Mouse (Mus musculus): Measurements from ENCODE around the gene Optn. TPM values are rescaled to one million over a fixed set of nuclear protein-coding genes. Genes with fewer than 3 reads are reported as not detected.

The Optn gene
- polyA plus RNA-seq, 1 experiment from 2014 or later, result 6.6 TPM

DNA sequence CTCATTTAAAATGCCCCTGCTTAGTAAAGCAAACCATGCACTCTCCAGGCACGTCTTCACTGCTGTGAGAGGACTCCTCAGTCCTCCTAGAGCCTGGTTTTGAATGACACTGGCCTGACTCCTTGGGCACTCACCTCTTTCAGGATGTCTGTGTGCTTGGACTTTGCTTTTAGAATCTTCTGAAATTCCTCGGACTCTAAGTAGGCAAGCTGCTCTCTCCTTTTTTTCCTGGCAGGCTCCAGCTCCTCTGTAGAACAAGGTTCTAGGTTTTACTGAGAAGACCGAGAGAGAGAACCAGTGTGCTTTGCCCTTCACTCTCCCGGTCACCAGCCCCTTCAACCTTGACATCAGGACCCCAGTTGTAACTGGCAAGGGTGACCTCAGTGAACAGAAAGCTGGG lies 69.4 kb downstream of the Optn start:
- 92% methylated on average over 4 of the region's 4 CpGs for WGBS
- no peak overlapping the region for H3K9ac ChIP-seq (replicated peaks)
- 0 out of 2 replicates have a peak, but pooled peaks cover 5% of the 10 kb centered on the region for H3K36me3 ChIP-seq
- H3K27me3 ChIP-seq, result no peaks in the 10 kb centered on the region
- no peaks in the 10 kb centered on the region for H3K4me1 ChIP-seq
- no peaks in the 10 kb centered on the region for H3K9me3 ChIP-seq
- H3K4me2 ChIP-seq (replicated peaks), result no peak overlapping the region
- H3K4me3 ChIP-seq, result no peak overlapping the region
- no peak overlapping the region for H3K27ac ChIP-seq (replicated peaks)
- ATAC-seq (replicated peaks), result no peak

DNA sequence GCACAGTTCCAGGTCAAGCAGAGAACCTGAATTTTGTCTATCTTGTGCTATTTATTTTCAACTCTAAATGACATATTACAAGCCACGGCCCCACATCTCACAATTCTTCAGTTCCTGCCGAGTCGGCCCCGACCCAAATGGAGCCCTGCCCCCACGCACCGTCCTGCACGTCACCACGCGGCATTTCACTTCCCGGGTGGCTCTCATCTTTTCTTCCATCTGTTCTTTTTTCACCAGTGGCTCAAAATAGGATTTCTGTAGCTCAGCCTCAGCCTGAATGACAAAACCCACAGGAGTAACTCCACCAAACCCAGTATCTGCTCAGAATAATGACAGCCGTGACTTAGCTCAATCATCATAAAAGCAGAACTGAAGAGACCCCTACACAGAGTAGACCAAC lies 70.3 kb downstream of the Optn start:
- Histone ChIP-seq H3K4me1 (no peaks in the 10 kb centered on the region), H3K27ac (replicated peaks) (no peak overlapping the region), H3K9ac (replicated peaks) (no peak overlapping the region), H3K27me3 (no peaks in the 10 kb centered on the region), H3K4me3 (no peak overlapping the region), H3K36me3 (0 out of 2 replicates have a peak, but pooled peaks cover 5% of the 10 kb centered on the region), H3K4me2 (replicated peaks) (no peak overlapping the region), H3K9me3 (no peaks in the 10 kb centered on the region)
- 93% methylated on average over 11 of the region's 11 CpGs for WGBS
- no peak for ATAC-seq (replicated peaks)

DNA sequence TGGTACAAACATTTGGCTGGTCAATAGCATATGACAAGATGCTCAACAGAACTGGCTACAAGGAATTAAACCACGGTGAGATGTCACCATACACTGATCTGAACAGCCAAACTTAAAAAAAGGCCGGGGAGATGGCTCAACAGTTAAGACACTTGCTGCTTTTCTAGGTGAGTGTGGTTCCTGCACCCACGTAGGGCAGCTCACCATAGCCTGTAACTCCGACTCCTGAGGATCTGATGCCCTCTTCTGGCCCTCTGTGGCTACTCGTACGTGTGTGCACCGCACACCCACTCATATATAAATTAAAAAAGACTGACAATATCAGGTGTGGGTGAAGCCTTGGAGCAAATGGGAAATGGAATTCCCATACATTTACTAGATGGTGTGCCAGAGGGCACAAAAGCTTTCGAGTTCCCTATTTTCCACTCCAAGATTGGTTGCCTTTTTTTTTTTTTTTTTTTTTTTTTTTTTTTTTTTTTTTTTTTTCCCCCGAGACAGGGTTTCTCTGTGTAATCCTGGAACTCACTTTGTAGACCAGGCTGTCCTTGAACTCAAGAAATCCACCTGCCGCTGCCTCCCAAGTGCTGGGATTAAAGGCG lies 74.9 kb downstream of the Optn start:
- H3K27ac ChIP-seq (replicated peaks), result no peak overlapping the region
- no peaks in the 10 kb centered on the region for H3K9me3 ChIP-seq
- H3K4me2 ChIP-seq (replicated peaks), result no peak overlapping the region
- no peak for ATAC-seq (replicated peaks)
- no peak overlapping the region for H3K4me3 ChIP-seq
- 76% methylated on average over 11 of the region's 11 CpGs for WGBS
- H3K36me3 ChIP-seq, result 0 out of 2 replicates have a peak, but pooled peaks cover 2% of the 10 kb centered on the region
- H3K27me3 ChIP-seq, result no peaks in the 10 kb centered on the region
- no peak overlapping the region for H3K9ac ChIP-seq (replicated peaks)
- no peaks in the 10 kb centered on the region for H3K4me1 ChIP-seq

DNA sequence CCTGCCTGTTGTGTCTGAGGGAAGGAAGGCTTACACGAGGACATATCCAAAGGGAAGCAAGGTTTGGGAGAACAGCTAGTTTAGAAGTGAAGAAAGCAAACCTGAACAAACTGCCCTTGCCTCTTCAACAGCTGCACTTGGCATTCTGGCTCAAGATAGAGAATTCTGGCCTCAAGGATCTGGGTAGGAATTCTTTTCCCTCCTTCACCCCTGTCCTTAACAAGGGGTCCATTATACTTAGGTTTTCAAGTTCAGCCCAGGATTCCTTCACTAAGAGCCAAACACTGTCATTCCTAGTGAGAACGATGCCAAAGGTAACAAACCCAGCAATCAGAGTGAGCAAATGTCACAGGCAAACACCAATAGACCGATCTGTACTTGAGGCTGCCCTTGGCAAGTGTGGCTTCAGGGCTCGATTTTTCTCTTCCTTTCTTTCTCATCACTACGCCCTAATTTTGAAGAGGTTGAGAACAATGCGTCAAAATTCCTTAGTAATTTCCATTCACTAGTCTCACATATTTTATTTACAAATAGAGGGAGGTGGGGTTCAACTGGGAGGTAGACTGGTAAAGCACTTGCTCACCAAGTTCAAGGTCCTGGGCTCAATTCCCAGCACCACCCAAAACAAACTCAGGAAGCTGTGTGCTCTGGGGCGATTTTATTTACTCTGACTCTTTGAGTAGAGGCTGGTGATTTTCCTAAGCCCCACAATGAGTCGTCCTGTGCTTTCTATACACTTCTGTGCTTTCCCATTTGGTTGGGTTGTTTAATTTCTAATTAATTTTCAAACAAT lies 76.3 kb downstream of the Optn start:
- WGBS, result 79% methylated on average over 8 of the region's 8 CpGs
- Histone ChIP-seq H3K9ac (replicated peaks) (no peak overlapping the region), H3K4me3 (no peak overlapping the region), H3K27me3 (no peaks in the 10 kb centered on the region), H3K27ac (replicated peaks) (no peak overlapping the region), H3K9me3 (no peaks in the 10 kb centered on the region), H3K4me2 (replicated peaks) (no peak overlapping the region), H3K4me1 (no peaks in the 10 kb centered on the region), H3K36me3 (no peaks in the 10 kb centered on the region)
- ATAC-seq (replicated peaks), result no peak

DNA sequence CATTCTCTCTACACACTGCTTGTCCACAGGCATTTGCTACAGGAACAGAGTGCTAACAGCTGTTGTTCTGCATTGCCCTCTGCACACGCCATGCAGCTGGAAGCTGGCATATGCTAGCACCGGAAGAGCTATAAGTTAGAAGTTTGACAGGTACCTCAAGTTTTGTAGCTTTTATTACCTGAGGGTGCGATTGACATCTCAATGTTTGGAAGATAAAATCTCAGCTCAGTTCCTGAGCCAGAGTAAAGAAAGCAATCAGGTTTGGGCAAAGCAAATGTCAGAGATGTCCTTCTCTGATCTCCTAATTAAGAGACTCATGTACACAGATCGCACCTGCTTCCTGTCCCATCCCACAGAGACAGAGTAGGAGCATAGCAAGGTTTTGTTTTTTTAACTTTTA lies 77.1 kb downstream of the Optn start:
- WGBS, result 91% methylated on average over 4 of the region's 4 CpGs
- no peak for ATAC-seq (replicated peaks)
- H3K9ac ChIP-seq (replicated peaks), result no peak overlapping the region
- no peak overlapping the region for H3K4me3 ChIP-seq
- H3K36me3 ChIP-seq, result no peaks in the 10 kb centered on the region
- H3K4me1 ChIP-seq, result no peaks in the 10 kb centered on the region
- no peak overlapping the region for H3K4me2 ChIP-seq (replicated peaks)
- H3K27ac ChIP-seq (replicated peaks), result no peak overlapping the region
- no peaks in the 10 kb centered on the region for H3K9me3 ChIP-seq
- no peaks in the 10 kb centered on the region for H3K27me3 ChIP-seq

DNA sequence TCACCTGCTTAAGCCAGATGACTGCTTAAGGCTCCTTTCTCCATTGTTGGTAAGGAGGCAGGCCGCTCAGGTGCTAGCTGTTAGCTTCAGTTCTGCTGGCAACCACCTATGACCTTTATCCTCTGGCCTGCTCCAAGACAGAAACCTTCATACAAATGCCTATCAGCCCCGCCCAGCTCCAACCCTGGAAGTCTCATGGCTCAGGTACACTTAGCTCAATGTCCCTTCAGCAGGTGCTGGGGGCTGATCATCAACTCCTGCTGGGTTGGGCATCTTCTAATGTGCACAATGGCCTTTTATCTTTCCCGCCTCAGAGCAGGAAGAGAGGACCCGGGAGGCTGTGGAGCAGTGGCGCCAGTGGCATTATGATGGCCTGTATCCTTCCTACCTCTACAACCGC lies 78.9 kb downstream of the Optn start:
- no peak for ATAC-seq (replicated peaks)
- H3K4me2 ChIP-seq (replicated peaks), result no peak overlapping the region
- no peak overlapping the region for H3K4me3 ChIP-seq
- H3K9me3 ChIP-seq, result no peaks in the 10 kb centered on the region
- no peaks in the 10 kb centered on the region for H3K36me3 ChIP-seq
- H3K9ac ChIP-seq (replicated peaks), result no peak overlapping the region
- no peaks in the 10 kb centered on the region for H3K27me3 ChIP-seq
- no peak overlapping the region for H3K27ac ChIP-seq (replicated peaks)
- 78% methylated on average over 6 of the region's 6 CpGs for WGBS
- H3K4me1 ChIP-seq, result no peaks in the 10 kb centered on the region

DNA sequence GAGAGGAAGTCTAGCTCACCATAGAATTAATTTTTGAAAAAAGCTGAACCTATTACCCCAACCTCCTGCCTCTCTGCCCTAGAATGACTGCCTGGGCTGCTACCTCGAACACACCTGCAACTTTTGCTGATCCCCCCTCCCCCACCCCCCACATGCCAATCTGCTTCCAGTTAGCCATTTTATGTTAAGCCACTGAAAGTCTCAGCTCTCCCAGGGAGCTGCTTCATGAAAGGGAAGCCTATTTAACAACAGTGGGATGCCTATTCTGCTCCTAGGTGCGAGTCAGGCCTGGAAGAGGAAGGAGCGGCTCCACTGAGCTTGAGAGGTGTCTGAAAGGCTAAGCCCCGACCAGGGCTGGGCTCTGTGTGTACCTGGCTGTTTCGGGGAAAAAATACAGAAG lies 79.9 kb downstream of the Optn start:
- Histone ChIP-seq H3K36me3 (no peaks in the 10 kb centered on the region), H3K4me3 (no peak overlapping the region), H3K27ac (replicated peaks) (no peak overlapping the region), H3K9ac (replicated peaks) (no peak overlapping the region), H3K9me3 (no peaks in the 10 kb centered on the region), H3K4me1 (peaks cover under 1% of the 10 kb centered on the region; the same call in 1 of the 2 replicates), H3K27me3 (no peaks in the 10 kb centered on the region), H3K4me2 (replicated peaks) (no peak overlapping the region)
- ATAC-seq (replicated peaks), result no peak
- 18% methylated on average over 5 of the region's 5 CpGs for WGBS

DNA sequence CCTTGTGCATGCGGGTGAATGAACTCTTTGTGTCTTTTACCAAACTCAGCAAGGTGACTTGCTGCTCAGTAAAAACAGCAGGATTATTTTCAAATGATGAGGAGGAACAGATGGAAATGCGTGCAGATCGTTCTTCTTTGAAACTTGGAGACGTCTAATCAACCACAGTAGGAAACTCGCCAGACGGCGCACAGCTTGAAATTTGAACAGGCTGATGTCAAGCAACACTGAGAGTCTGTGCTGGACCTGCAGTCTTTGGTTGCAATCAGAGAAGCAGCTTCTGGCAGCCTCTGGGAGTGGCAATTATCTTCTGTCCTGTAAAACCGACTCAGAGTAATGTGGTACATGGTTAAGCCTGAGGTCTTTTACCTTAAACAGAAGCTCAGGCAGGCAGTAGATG lies 85.8 kb downstream of the Optn start:
- Histone ChIP-seq H3K4me2 (replicated peaks) (no peak overlapping the region), H3K4me3 (no peak overlapping the region), H3K9ac (replicated peaks) (no peak overlapping the region), H3K27me3 (no peaks in the 10 kb centered on the region), H3K27ac (replicated peaks) (peak overlapping the region; percentile 67), H3K36me3 (no peaks in the 10 kb centered on the region), H3K9me3 (no peaks in the 10 kb centered on the region), H3K4me1 (peaks cover 21% of the 10 kb centered on the region)
- ATAC-seq (replicated peaks), result peak; percentile 38; the same call in 1 of the 2 replicates
- 11% methylated on average over 8 of the region's 8 CpGs for WGBS

DNA sequence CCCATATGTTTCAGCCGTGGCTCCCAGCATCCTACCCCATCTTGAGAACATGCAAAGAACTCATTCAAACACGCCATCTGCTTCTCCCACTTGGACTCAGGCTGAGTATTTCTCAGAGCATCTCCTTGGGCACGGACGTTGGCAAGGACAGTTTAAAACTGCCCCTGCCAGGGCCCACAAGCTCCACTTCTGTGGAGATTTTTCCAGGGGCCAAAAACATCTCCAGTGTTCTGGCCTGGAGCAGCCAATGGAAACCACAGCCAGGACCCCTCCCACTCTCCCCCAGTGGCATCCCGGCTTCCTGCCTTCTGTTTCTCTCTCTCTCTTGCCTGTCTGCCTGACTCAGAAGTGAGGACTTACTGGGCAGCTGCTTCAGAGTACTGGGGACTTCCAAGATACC lies 88.0 kb downstream of the Optn start, which contains the start of gene Ucma:
TSS of gene Ucma (plus strand) at position 316 of the 400 bp plus-strand sequence.
- no peak for ATAC-seq (replicated peaks)
- no peak within 1 kb of the TSS for H3K4me2 ChIP-seq (replicated peaks)

More for the DNA sequence above, 88.0 kb downstream of the Optn start, which contains the start of gene Ucma:
- no peak within 1 kb of the TSS for H3K4me3 ChIP-seq
- 53% methylated on average over 5 of the region's 5 CpGs for WGBS
- peaks cover 21% of the 10 kb centered on the region for H3K4me1 ChIP-seq
- no peaks in the 10 kb centered on the region for H3K27me3 ChIP-seq
- no peak within 1 kb of the TSS for H3K9ac ChIP-seq (replicated peaks)
- H3K36me3 ChIP-seq, result no peaks in the 10 kb centered on the region
- H3K9me3 ChIP-seq, result no peaks in the 10 kb centered on the region
- no peak within 1 kb of the TSS; the same call in 1 of the 2 replicates for H3K27ac ChIP-seq (replicated peaks)

Other genes starting within 250 kb of the Optn start
- gene Sephs1, start 182.5 kb downstream of the Optn start, polyA plus RNA-seq (2015; fragmentation: Nextera tagmentation; extraction: Ambion mirVana), result 80.5 and 81.5 TPM in 2 replicates
- 44.6 and 50.8 TPM in 2 replicates for gene Phyh, start 145.0 kb downstream of the Optn start, polyA plus RNA-seq (2015; fragmentation: Nextera tagmentation; extraction: Ambion mirVana)
- not detected in 2 replicates for gene Ucma, start 87.9 kb downstream of the Optn start, polyA plus RNA-seq (2015; fragmentation: Nextera tagmentation; extraction: Ambion mirVana)
- 11.8 and 14.9 TPM in 2 replicates for gene Mcm10, start 51.3 kb downstream of the Optn start, polyA plus RNA-seq (2015; fragmentation: Nextera tagmentation; extraction: Ambion mirVana)
- 3.4 and 3.8 TPM in 2 replicates for gene Ccdc3, start 73.7 kb upstream of the Optn start, polyA plus RNA-seq (2015; fragmentation: Nextera tagmentation; extraction: Ambion mirVana)